Mouse (Mus musculus): ENCODE results near the gene Capn1.

Gene Capn1

DNA sequence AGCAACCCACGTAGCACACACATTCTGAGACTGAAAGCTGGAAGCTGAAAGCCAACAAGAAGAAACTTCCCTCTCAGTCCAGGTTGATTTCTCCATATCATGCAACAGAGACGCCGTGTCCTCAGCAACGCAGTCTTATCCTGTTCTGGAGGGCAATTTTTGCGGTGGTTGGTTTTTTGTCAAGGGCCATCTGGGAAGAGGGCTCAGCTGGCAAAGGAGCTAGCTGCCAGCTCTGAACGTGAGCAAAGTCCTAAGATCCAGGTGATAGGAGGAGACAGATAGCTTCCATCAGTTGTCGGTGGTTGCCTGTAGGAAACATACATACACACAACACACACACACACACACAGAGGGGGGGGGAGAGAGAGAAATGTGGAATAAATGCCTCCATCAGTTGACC lies 22.6 kb upstream of the Capn1 start:
- no peak for DNase-seq (ENCODE audit: low read depth, low spot score)

DNA sequence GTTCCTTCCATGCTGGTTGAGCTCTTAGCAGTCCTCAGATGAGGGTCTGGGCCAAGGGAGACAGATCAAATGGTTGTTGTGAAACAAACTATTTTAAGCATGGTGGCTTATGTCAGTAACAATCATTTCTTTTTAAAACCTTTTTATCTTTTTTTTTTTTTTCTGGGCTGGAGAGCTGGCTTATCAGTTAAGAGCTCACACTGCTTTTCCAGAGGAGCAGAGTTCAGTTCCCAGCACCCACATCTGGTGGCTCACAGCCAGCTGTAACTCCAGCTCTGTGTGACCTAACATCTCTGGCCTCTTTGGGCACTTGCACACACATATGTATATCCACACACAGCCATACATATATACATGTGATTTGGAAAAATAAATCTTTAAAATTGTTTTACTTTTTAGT lies 22.0 kb upstream of the Capn1 start:
- no peak for DNase-seq (ENCODE audit: low read depth, low spot score)

DNA sequence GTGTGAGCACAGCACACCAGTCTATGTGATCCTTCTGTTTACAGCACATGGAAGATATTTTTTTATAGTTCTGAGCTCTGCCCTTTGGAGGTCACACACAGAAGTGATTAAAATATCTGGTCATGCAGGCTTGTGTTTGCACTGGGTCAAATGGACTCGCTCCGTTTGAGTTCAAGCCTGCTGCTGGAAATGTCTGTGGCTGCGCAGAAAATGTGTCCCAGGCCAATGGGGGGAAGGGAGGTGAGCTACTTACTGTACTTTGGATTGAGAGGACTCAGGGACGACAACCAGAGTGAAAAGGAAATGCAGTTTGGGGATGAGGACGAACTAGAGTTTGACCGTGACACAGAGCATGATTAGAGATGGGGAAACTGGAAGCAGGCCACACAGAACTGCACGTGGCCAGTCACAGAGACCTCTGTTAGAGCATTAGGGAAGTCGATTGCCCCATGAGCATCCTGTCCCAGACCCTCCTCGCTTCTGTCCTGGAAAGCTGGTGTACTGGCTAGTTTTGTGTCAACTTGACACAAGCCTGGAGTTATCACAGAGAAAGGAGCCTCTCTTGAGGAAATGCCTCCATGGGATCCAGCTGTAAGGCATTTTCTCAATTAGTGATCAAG lies 20.4 kb upstream of the Capn1 start:
- DNase-seq (ENCODE audit: low read depth, low spot score), result no peak

DNA sequence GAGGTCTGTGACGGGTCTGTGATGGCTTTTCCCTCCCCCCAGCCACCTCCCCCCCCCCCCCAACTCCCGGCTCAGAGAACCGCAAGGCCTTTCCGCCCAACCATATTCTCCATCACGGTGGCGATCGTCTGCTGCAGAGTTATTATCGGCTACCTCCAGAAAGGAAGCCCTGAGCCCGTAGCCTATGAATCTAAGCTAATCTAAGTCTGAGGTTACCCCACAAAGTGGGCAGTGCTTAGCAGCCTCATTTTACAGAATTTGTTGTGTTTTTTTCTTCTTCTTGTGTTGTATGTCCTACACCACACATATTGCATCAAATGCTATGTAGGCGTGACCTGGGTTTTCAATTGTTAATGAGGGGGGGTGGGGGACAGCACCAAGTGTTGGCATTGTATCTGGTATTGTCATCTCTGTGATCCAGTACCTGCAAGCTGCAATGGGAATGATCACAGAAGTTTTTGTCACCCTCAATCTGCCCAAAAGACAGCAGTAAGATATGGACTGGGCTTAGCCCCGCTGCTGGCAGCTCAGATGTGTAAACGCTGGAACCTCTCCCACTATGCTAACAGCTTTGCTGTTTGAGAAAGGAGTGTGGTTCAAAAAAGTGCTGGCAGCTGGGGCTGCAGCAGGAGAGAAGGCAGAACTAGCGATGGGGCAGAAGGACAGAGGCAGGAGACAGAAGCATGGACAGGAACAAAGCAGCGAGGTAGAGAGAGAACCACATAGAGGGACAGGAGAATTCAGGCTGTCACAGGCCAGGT lies 15.0 kb upstream of the Capn1 start:
- no peak for DNase-seq (ENCODE audit: low read depth, low spot score)

DNA sequence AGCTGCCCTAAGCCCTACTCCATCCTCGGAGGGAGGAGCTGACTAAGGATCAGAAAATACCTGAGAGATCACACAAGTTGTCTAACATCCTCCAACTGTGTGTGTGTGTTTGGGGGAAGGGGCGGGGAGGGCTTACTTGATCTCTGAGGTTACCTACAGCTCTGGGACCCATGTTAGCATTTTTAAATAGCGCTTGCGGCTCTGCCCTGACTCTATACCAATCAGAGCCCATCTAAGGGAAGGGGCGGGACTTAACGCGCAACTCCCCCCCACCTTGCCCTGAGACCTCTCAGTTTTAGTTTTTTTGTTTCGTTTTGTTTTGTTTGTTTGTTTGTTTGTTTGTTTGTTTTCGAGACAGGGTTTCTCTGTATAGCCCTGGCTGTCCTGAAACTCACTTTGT lies 13.7 kb upstream of the Capn1 start:
- DNase-seq (ENCODE audit: low read depth, low spot score), result peak; percentile 72

DNA sequence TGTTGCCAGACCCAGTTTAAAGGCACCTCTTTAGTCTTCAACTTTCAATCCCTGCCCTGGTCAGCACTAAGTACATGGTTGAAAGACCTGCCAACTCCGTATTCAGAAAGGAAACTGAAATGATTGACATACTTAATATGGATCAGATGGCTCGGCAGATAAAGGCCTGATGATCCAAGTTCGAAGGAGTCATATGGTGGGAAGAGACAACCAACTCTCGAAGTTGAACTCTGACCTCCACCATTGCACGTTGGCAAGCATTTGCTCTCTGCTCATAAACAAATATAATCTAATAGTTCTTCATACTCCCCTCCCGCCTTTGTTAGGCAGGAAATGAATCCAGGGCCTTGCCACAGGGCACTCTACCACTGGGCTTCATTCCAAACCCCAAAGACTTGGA lies 13.3 kb upstream of the Capn1 start:
- no peak for DNase-seq (ENCODE audit: low read depth, low spot score)

DNA sequence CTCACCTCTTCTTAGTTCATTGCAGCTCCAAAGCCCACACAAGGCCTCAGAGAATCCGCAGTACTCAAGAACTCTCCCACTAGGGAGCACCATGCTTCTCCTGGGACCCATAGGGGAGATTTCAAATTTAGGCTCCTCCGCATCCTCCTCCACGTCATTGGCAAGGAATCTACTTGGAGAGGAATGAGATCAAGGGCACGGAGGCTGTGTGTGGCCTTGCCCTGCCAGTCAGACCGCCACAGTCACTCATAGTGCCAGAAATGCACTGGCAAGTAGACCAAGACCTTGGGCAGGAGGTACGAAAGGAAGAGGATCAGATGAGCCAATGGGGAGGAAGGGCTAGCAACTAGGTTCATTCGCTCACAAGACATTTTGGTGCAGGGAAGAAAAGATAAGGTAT lies 8.2 kb upstream of the Capn1 start:
- DNase-seq (ENCODE audit: low read depth, low spot score), result no peak

DNA sequence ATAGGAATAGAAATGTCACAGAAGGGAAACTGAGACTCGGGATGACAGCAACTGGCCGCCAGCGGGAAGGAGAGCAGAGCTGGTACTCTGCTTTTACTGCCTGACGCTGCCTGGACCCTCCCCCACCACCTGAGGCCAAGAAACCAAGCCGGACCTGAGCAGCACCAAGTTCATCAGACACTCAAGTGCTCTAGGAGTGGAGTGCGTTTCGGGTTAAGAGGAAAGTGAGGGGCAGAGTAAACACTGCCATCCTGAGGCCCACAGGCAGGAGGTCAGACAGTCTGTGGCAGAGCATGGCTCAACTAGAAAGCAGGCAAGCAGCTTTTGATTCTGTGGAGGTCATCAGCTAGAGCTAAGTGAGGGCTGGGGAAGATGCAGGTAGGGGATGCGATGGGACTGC lies 7.4 kb upstream of the Capn1 start:
- no peak for DNase-seq (ENCODE audit: low read depth, low spot score)

DNA sequence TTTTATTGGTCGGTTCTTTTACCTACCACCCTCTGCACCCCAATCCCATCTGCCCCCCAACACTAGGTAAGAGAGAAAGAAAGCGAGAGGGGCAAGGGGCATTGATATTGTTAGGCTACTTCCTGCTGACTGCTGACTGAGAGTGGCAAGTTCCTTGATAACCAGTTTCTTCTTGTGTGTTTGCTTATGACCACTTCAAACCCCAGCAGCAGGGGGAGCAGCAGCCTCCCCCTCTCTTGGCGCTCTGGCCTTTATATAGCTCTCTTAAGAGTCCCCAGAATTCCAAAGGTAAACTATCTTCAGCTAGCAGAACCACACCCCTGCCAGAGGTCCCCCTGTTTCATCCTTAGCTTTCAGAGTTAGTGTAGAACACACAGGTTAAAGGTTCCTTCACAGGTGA lies 4.6 kb upstream of the Capn1 start:
- no peak for DNase-seq (ENCODE audit: low read depth, low spot score)

DNA sequence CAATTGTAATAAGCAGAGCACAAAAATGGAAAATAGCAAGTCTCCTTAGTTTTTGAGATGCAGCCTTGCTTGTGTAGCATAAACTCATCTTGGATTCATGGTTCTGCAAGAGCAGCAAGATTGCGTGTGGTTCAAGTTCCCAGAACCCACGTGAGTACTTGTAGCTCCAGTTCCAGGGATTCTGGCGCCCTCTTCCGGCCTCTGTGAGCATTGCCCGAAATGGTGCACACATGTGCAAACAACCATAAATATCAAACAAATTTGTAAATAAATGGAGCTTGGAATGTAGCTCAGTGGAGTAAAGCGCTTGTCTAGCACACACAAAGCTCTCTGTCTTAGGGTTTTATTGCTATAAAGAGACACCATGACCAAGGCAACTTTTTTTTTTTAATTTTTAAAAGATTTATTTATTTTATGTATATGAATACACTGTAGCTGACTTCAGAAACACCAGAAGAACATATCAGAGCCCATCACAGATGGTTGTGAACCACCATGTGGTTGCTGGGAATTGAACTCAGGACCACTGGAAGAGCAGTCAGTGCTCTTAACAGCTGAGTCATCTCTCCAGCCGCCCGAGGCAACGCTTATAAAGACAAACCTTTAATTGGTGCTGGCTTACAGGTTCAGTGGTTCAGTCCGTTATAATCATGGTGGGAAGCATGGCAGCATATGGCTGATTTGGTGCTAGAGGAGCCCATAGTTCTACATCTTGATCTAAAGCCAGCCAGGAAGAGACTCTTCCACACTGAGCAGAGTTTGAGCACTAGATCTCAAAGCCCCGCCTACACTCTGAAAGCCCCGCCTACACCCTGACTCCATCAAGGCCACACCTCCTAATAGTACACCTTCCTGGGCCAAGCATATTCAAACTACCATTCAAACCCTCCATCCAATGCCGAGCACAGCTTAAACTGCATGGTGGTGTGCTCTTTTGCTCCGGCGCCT lies 2.7 kb upstream of the Capn1 start:
- peak; percentile 93 for DNase-seq (ENCODE audit: low read depth, low spot score)

DNA sequence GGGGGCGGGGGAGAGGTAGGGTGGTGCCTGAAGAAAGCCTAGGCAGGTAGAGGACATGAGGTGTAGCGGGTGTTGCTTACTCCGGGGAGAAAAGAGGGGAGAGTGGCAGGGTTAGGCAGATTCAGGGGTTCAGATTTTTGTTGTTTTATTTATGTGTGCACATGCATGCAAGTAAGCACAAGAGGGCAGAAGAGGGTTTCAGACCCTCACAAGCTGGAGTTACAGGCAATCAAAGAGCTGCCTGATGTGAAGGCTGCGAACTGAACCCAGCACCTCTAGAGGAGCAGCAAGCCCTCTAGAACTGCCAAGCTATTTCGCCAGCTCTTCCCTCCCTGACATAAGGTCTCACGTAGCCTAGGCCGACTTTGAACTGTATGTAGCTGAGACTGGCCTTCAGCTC lies 835 bp upstream of the Capn1 start:
- peak; percentile 74 for DNase-seq (ENCODE audit: low read depth, low spot score)

DNA sequence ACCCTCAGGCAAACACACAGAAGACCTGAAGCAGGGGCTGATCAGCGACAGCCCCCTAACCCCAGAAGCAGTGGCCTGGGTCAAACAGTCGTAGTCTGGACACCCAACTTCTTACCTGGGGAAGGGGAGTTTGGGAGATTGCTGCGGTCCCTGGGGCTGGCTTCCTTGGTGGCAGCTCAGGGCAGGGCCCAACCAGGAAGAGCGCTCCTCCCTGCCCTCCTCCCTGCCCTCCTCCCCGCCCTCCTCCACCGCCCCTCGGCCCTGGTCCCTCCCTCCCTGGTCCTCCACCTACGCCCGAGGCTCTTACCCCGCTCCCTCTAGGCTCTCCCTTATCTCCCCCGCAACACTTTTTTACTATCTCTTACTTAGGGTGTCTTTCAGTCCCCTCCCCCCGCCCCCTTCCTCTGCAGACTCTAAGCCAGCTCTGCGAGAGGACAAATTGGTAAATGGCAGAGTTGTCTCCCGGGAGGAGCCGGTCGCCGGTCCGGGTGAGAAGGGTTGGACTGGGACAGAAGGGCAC lies 646 bp downstream of the Capn1 start:
- DNase-seq (ENCODE audit: low read depth, low spot score), result peak; percentile 64

DNA sequence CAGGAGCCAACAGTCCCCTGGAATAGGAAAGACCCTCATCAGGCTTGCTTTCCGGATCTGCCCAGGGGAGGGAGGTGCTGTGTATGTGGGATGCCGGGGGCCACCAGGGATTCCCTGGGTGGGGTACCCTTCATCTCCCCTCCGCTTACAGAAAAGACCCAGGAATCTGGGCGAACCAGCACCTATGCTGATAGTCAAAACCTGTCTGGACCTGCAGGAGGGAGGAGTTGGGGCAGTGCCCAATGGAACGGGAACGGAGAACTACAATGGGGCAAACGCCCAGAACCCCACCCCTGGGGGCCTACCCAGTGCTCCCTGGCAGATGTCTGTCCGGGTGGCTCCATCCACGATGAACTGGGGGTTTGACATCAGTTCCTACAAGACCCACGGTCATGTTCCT lies 2.0 kb downstream of the Capn1 start:
- DNase-seq (ENCODE audit: low read depth, low spot score), result no peak

DNA sequence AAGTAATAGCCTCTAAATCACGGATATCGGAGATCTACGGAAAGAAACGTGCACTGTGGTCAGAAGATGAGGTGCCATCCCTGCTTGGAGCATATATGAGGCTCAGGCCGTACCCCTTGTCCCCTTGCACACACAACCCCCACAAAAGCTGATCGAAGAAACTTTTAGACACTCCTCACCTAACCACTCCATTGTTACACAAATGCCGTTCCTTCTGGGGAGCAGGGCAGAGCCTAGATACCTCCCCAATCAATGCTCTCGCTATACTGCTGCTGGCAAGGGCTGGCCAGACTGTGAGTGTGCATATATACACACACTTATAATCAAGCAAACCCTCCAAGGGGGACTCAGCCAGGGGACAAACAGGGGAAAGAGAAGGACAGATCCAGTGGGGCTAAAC lies 6.6 kb downstream of the Capn1 start:
- peak; percentile 70 for DNase-seq (ENCODE audit: low read depth, low spot score)

DNA sequence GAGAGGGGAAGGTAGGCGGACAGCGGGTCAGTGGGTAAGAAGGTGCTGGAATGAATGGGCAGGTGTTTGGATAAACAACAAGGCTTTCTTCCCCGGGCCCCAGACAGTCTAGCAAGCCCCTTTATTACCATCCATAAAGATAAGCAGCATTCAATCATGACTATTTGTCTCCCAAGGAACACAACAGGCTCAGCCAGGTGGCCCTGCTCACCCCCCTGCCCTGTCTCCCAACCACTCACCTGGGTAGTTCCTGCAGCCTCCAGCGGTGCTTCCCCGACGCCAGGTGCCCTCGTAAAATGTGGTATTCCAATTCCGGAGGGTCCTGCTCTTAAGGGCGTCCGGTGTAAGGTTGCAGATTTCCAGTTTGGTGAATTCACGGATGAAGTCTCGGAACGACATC lies 8.7 kb downstream of the Capn1 start:
- no peak for DNase-seq (ENCODE audit: low read depth, low spot score)

DNA sequence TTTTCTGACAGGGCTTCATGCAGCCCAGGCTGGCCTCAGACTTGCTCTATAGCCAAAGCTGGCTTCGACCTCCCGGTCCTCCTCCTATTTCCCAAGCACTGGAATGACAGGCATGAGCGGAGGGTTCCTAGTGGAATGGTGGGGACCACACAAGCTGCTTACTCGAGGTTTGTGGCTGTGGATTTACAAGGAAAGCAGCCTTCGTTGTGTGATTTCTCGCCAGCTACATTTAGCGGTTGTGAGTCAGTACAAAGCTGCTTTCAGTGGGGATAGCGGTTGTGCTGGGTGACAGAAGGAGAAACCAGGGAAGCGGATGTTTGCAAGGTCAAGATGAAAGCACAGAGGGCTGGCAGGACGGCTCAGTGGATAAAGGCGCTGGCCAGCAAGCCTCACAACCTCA lies 10.2 kb downstream of the Capn1 start:
- no peak for DNase-seq (ENCODE audit: low read depth, low spot score)

DNA sequence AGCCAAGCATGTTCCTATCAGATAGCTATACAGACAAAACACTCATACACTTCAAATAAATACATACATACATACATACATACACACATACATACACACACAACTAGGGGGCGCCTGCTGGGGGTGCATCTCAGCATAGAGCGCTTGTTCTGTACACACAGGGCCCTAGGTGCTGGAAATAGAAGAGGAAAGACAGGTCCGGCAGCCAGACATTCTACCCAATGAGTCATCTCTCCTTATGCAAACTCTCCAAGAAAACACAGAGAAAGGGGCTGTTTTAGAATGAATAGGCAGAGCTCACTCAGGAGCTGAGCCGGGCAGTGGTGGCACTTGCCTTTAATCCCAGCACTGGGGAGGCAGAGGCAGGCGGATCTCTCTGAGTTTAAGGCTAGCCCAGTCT lies 15.7 kb downstream of the Capn1 start:
- DNase-seq (ENCODE audit: low read depth, low spot score), result no peak

DNA sequence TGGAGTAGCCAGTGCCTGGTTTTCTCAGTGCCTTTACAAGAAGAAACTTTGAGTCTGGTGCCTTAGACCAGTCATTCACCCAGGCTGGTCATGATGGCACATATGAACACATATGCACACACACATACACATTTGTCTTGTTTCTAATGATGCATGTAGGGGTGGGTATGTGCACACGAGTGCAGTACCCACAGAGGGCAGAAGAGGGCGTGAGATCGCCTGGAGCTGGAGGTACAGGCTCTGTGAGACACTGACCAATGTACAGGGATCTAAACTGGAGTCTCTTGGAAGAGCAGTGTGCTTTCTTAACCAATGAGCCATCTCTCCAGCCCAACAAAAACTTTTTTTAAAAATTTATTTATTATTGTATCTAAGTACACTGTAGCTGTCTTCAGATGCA lies 17.5 kb downstream of the Capn1 start:
- peak; percentile 53 for DNase-seq (ENCODE audit: low read depth, low spot score)

DNA sequence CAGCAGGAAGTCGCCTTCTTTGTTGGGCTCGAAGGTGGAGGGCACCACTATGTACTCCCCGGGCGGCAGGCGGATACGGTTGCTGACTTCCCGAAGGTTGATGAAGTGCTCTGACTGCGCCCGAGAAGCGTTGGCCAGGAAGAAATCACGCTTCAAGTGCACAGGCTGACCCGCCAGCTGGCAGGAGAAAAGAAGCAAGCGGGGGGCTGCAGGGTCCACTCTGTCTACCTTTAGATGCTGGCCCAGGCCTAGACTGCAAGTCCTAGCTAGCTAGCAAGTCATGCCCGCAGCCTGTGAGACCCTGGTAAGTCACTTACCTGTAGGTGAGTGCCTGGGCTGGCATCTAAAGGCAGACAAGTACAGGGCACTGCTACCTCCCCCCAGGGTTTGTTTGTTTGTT lies 21.0 kb downstream of the Capn1 start:
- DNase-seq (ENCODE audit: low read depth, low spot score), result no peak

DNA sequence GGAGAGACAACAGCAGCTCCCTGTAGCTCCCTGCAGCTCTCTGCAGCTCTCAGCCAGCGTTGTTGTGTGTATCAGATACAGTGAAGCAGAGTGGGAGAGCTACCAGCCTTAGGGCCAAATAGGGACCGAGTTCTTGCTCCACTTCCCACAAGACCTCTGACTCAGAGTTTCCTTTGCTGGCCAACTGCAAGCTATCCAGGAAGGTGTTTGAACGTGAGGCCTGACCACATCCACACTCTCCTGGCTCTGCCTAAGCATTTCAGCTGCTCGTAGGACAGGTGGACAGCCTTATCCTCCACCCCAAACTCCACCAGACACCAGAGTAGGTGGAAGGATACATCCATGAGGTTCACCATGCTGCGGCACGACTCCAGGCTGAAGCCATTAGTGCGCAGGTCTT lies 23.7 kb downstream of the Capn1 start:
- DNase-seq (ENCODE audit: low read depth, low spot score), result no peak

DNA sequence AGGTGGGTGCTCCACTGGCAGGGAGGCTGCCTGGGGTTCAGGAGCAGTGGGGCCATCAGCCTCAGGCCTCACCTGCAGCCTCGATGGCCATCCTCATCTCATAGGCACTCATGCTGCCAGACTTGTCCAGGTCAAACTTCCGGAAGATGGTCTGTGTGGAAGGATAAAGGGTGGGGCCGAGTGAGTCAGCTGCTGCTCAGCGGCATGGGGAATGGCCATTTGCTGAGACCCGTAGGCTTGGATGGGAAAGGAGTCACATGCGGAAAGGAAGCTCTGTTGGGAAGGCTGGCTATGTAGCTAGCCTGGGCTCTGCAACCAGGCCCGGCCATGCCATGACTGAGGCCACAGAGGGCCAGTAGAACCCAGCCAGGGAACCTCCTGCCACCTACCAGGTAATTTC lies 24.2 kb downstream of the Capn1 start:
- no peak for DNase-seq (ENCODE audit: low read depth, low spot score)

DNA sequence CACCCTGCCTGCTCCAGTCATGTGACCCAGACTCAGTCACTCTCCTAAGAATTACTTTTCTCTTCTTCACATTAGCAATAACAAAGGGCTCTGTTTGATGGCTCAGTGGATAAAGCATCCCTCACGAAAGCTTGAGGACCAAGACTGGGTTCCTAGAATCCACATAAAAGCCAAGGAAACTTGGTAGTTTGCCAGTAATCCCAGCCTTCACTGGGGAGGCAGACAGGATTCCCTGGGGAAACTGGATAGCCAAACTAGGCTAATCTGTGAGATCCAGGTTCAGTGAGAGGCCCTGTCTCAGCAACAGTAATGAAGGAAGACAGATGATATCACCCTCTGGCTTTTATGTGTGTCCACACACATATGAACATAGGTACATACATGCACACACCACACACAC lies 24.8 kb downstream of the Capn1 start:
- DNase-seq (ENCODE audit: low read depth, low spot score), result no peak

Measured in ES-CJ7 (cell line).